Mouse (Mus musculus): Measurements from ENCODE around the gene Lrrc3c. TPM values are rescaled to one million over a fixed set of nuclear protein-coding genes. Genes with fewer than 3 reads are reported as not detected.

Gene Lrrc3c
- total RNA-seq (2021): not detected
- long read RNA-seq, experiment 1: 0 reads
- long read RNA-seq, experiment 2: 0 reads

GRCm38 (mm10) chr11:98597991-98598390 is at the start of gene Lrrc3c:
Gene Lrrc3c, plus strand, starts transcription at chr11:98598291.
- DNase-seq: no peak
- intact Hi-C loops (cut with DNase I; ENCODE audit: low total_unique reads): loop anchor here (5.0 kb wide), 1 partner anchor 46 kb away; the partner anchor contains the start of gene Zpbp2

GRCm38 (mm10) chr11:98549363-98549762 is 48.7 kb upstream of the Lrrc3c start:
- intact Hi-C loops (cut with DNase I; ENCODE audit: low total_unique reads): no loop called here

GRCm38 (mm10) chr11:98550311-98550974 is 47.6 kb upstream of the Lrrc3c start:
- DNase-seq: no peak
- intact Hi-C loops (cut with DNase I; ENCODE audit: low total_unique reads): loop anchor here (5.0 kb wide), 1 partner anchor 47 kb away; the partner anchor contains the start of gene Lrrc3c

More at GRCm38 (mm10) chr11:98549363-98549762, 48.7 kb upstream of the Lrrc3c start:
- DNase-seq: no peak

GRCm38 (mm10) chr11:98550975-98551828 is 46.9 kb upstream of the Lrrc3c start, which contains the start of gene Zpbp2:
Gene Zpbp2, plus strand, starts transcription at chr11:98551097.
- intact Hi-C loops (cut with DNase I; ENCODE audit: low total_unique reads): loop anchor here (5.0 kb wide), 1 partner anchor 46 kb away; the partner anchor contains the start of gene Lrrc3c

GRCm38 (mm10) chr11:98553966-98554365 is 44.1 kb upstream of the Lrrc3c start:
- intact Hi-C loops (cut with DNase I; ENCODE audit: low total_unique reads): loop anchor here (5.0 kb wide), 1 partner anchor 43 kb away; the partner anchor contains the start of gene Lrrc3c
- DNase-seq: no peak

More at GRCm38 (mm10) chr11:98550975-98551828, 46.9 kb upstream of the Lrrc3c start, which contains the start of gene Zpbp2:
- DNase-seq: peak; percentile 87

- no peak for DNase-seq
- intact Hi-C loops (cut with DNase I; ENCODE audit: low total_unique reads): no loop called here
Observed at GRCm38 (mm10) chr11:98555124-98555700, 42.9 kb upstream of the Lrrc3c start.

- no peak for DNase-seq
- intact Hi-C loops (cut with DNase I; ENCODE audit: low total_unique reads): no loop called here
Observed at GRCm38 (mm10) chr11:98560942-98561341, 37.1 kb upstream of the Lrrc3c start.

- intact Hi-C loops (cut with DNase I; ENCODE audit: low total_unique reads): no loop called here
- DNase-seq: no peak
Observed at GRCm38 (mm10) chr11:98563025-98563424, 35.1 kb upstream of the Lrrc3c start.

- intact Hi-C loops (cut with DNase I; ENCODE audit: low total_unique reads): no loop called here
- no peak for DNase-seq
Observed at GRCm38 (mm10) chr11:98563921-98564414, 34.1 kb upstream of the Lrrc3c start.

- no peak for DNase-seq
- intact Hi-C loops (cut with DNase I; ENCODE audit: low total_unique reads): no loop called here
Observed at GRCm38 (mm10) chr11:98568326-98568725, 29.8 kb upstream of the Lrrc3c start.

- intact Hi-C loops (cut with DNase I; ENCODE audit: low total_unique reads): no loop called here
- DNase-seq: no peak
Observed at GRCm38 (mm10) chr11:98569461-98569860, 28.6 kb upstream of the Lrrc3c start.

GRCm38 (mm10) chr11:98577776-98578175 is 20.3 kb upstream of the Lrrc3c start:
- DNase-seq: no peak
- intact Hi-C loops (cut with DNase I; ENCODE audit: low total_unique reads): no loop called here

- intact Hi-C loops (cut with DNase I; ENCODE audit: low total_unique reads): no loop called here
- no peak for DNase-seq
Observed at GRCm38 (mm10) chr11:98580301-98581121, 17.6 kb upstream of the Lrrc3c start.

GRCm38 (mm10) chr11:98581286-98582029 is 16.6 kb upstream of the Lrrc3c start:
- intact Hi-C loops (cut with DNase I; ENCODE audit: low total_unique reads): no loop called here
- no peak for DNase-seq

GRCm38 (mm10) chr11:98582030-98582388 is 16.1 kb upstream of the Lrrc3c start:
- intact Hi-C loops (cut with DNase I; ENCODE audit: low total_unique reads): no loop called here
- no peak for DNase-seq

GRCm38 (mm10) chr11:98582551-98583264 is 15.4 kb upstream of the Lrrc3c start:
- intact Hi-C loops (cut with DNase I; ENCODE audit: low total_unique reads): no loop called here
- no peak for DNase-seq

- DNase-seq: no peak
- intact Hi-C loops (cut with DNase I; ENCODE audit: low total_unique reads): no loop called here
Observed at GRCm38 (mm10) chr11:98583265-98583552, 14.9 kb upstream of the Lrrc3c start.

GRCm38 (mm10) chr11:98583571-98583970 is 14.5 kb upstream of the Lrrc3c start:
- intact Hi-C loops (cut with DNase I; ENCODE audit: low total_unique reads): no loop called here
- DNase-seq: no peak

All from gastrocnemius, postnatal 14 days (tissue).